Mouse (Mus musculus) liver, postnatal 0 days (tissue): ENCODE data around the gene Klhl10.

ENCODE experiments used
- CTCF ChIP-seq: sonication (generic); IDR thresholded peaks from 2 replicates; pipeline ENCODE4 v1.5.1; 2016; ENCODE audit warnings: antibody characterized with exemption, low read depth
- EP300 ChIP-seq: IDR thresholded peaks from 2 replicates; pipeline ENCODE4 v1.6.1; 2016; ENCODE audit warnings: antibody characterized with exemption, low read depth, mild to moderate bottlenecking

GRCm38 (mm10) chr11:100408835-100409462, 32.8 kb upstream of the Klhl10 start:
- TF ChIP-seq CTCF (no peak), EP300 (no peak)
